In genomic region chr3:28699601-28700000, GRCm38 (mm10) we compare ENCODE assay signal across 28 mouse cellular contexts. TPM values are rescaled to one million over a fixed set of nuclear protein-coding genes. Genes with fewer than 3 reads are reported as not detected.
DNase-seq lines count a peak whose midpoint lies in the region; ATAC-seq lines count a peak whose summit lies in the region.
"Had no signal": no experiment of that assay in that cellular context is flagged by ENCODE, and none has a peak within 500 bp of the region (broad histone marks: within the 10 kb centered on the region; RNA-seq: fewer than 3 reads in every experiment).

No protein-coding gene starts in this region.

- no peak overlapping the region for H3K4me3 ChIP-seq in kidney, embryonic 15.5 days (replicated peaks)
- peak overlapping the region; percentile 38 for H3K4me3 ChIP-seq in liver, embryonic 16.5 days (ENCODE audit: low read depth, low read length)
- no peak overlapping the region for H3K4me3 ChIP-seq in forebrain, embryonic 12.5 days (replicated peaks)
- H3K4me3 ChIP-seq: embryonic facial prominence, embryonic 12.5 days; forebrain, embryonic 15.5 days; heart, embryonic 13.5 days; limb, embryonic 13.5 days; lung, embryonic 15.5 days; neural tube, embryonic 12.5 days had no signal

- no peak for ATAC-seq in kidney, embryonic 15.5 days (replicated peaks; ENCODE audit: low FRiP score)
- ATAC-seq in liver, embryonic 16.5 days (ENCODE audit: low read depth) = 0 out of 2 replicates have a peak, but pooled peaks have one; percentile 15
- no peak for ATAC-seq in forebrain, embryonic 12.5 days (ENCODE audit: low FRiP score)
- ATAC-seq: forebrain, embryonic 15.5 days; hindbrain, postnatal 0 days had no signal

- no peak overlapping the region for H3K4me2 ChIP-seq in kidney, embryonic 15.5 days
- H3K4me2 ChIP-seq in liver, embryonic 16.5 days (ENCODE audit: low read depth, low read length) = peak overlapping the region; percentile 37
- no peak overlapping the region for H3K4me2 ChIP-seq in forebrain, embryonic 12.5 days
- H3K4me2 ChIP-seq: embryonic facial prominence, embryonic 12.5 days; forebrain, embryonic 15.5 days; heart, embryonic 13.5 days; limb, embryonic 13.5 days; lung, embryonic 15.5 days; neural tube, embryonic 12.5 days had no signal

- DNase-seq in kidney, adult 11 months = peak; percentile 40
- DNase-seq in kidney, adult 9 months = peak; percentile 69
- peak; percentile 54 to 57 for DNase-seq in kidney, postnatal 36 days
- no peak for DNase-seq in cerebellum, adult 9-10 months
- no peak for DNase-seq in heart, adult 9 months (ENCODE audit: low spot score in 2 of 2)
- DNase-seq: adrenal gland, adult 2 months; cerebellum, adult 11-12 months; cerebellum, postnatal 14 days; gastrocnemius, postnatal 14 days; heart, adult 18-20 months; heart, postnatal 14 days; layer of hippocampus, adult 9-11 months; lung, postnatal 4 days; midbrain, embryonic 14.5 days; right cerebral cortex, postnatal 25 days; thymus, postnatal 25 days had no signal

- no peaks in the 10 kb centered on the region for H3K9me3 ChIP-seq in kidney, embryonic 15.5 days (replicated peaks)
- no peaks in the 10 kb centered on the region for H3K9me3 ChIP-seq in liver, embryonic 16.5 days (replicated peaks; ENCODE audit: control insufficient read depth, low read length)
- no peaks in the 10 kb centered on the region for H3K9me3 ChIP-seq in forebrain, embryonic 12.5 days
- H3K9me3 ChIP-seq: embryonic facial prominence, embryonic 12.5 days; forebrain, embryonic 15.5 days; G1E; heart, embryonic 13.5 days; limb, embryonic 13.5 days; lung, embryonic 15.5 days; neural tube, embryonic 12.5 days had no signal

- H3K9ac ChIP-seq in kidney, embryonic 15.5 days = no peak overlapping the region
- no peak overlapping the region for H3K9ac ChIP-seq in liver, embryonic 16.5 days (ENCODE audit: low read depth, low read length)
- H3K9ac ChIP-seq in forebrain, embryonic 12.5 days = no peak overlapping the region
- H3K9ac ChIP-seq: embryonic facial prominence, embryonic 12.5 days; forebrain, embryonic 15.5 days; heart, embryonic 13.5 days; limb, embryonic 13.5 days; lung, embryonic 15.5 days; neural tube, embryonic 12.5 days had no signal

- WGBS in kidney, embryonic 15.5 days = 62% methylated on average over 4 of the region's 4 CpGs
- WGBS in liver, embryonic 16.5 days (ENCODE audit: insufficient replicate concordance) = 47% methylated on average over 4 of the region's 4 CpGs
- 81% methylated on average over 4 of the region's 4 CpGs for WGBS in forebrain, embryonic 12.5 days

- no peaks in the 10 kb centered on the region for H3K4me1 ChIP-seq in kidney, embryonic 15.5 days
- no peaks in the 10 kb centered on the region for H3K4me1 ChIP-seq in liver, embryonic 16.5 days (ENCODE audit: control insufficient read depth, low read depth, low read length)
- no peaks in the 10 kb centered on the region; the same call in 1 of the 2 replicates for H3K4me1 ChIP-seq in forebrain, embryonic 12.5 days
- H3K4me1 ChIP-seq: embryonic facial prominence, embryonic 12.5 days; heart, embryonic 13.5 days; limb, embryonic 13.5 days; lung, embryonic 15.5 days; neural tube, embryonic 12.5 days had no signal

- H3K27me3 ChIP-seq in kidney, embryonic 15.5 days = no peaks in the 10 kb centered on the region
- no peaks in the 10 kb centered on the region for H3K27me3 ChIP-seq in liver, embryonic 16.5 days (ENCODE audit: control insufficient read depth, insufficient read depth, low read depth, low read length)
- no peaks in the 10 kb centered on the region for H3K27me3 ChIP-seq in forebrain, embryonic 12.5 days
- H3K27me3 ChIP-seq: CH12.LX; embryonic facial prominence, embryonic 12.5 days; forebrain, embryonic 15.5 days; heart, embryonic 13.5 days; limb, embryonic 13.5 days; lung, embryonic 15.5 days; neural tube, embryonic 12.5 days had no signal

- no peak overlapping the region for H3K27ac ChIP-seq in kidney, embryonic 15.5 days
- no peak overlapping the region; the same call in 1 of the 2 replicates for H3K27ac ChIP-seq in liver, embryonic 16.5 days (ENCODE audit: low read length)
- H3K27ac ChIP-seq in forebrain, embryonic 12.5 days = no peak overlapping the region
- H3K27ac ChIP-seq: embryonic facial prominence, embryonic 12.5 days; forebrain, embryonic 15.5 days; heart, embryonic 13.5 days; hindbrain, postnatal 0 days; limb, embryonic 13.5 days; lung, embryonic 15.5 days; neural tube, embryonic 12.5 days had no signal

- no peaks in the 10 kb centered on the region for H3K36me3 ChIP-seq in kidney, embryonic 15.5 days
- no peaks in the 10 kb centered on the region for H3K36me3 ChIP-seq in liver, embryonic 16.5 days (ENCODE audit: control insufficient read depth, insufficient read depth)
- H3K36me3 ChIP-seq in forebrain, embryonic 12.5 days (replicated peaks) = no peaks in the 10 kb centered on the region
- H3K36me3 ChIP-seq: embryonic facial prominence, embryonic 12.5 days; forebrain, embryonic 15.5 days; G1E; heart, embryonic 13.5 days; limb, embryonic 13.5 days; lung, embryonic 15.5 days; neural tube, embryonic 12.5 days had no signal

RNA-seq across cellular contexts. Expression of gene Slc2a2, which starts 1.9 kb away (rescaled TPM):
- polyA plus RNA-seq in kidney, embryonic 15.5 days (2015; fragmentation: Nextera tagmentation; extraction: Ambion mirVana) = 16.8 and 18.8 TPM in 2 replicates
- polyA plus RNA-seq in liver, embryonic 16.5 days (2015; fragmentation: Nextera tagmentation; extraction: Ambion mirVana) = 48.4 and 49.4 TPM in 2 replicates
- polyA plus RNA-seq in forebrain, embryonic 12.5 days (2016; fragmentation: Nextera tagmentation; extraction: Ambion mirVana) = not detected in 2 replicates
- polyA plus RNA-seq: midbrain, embryonic 14.5 days had no signal

Comparison
In these comparisons a context has a peak if more than half of its experiments do, and no peak if none do; other contexts are left out.
1. DNase-seq: peak in kidney, adult 11 months (single experiment), kidney, adult 9 months (single experiment) and kidney, postnatal 36 days (2 of 2); none in cerebellum, adult 9-10 months (single experiment) and heart, adult 9 months (0 of 2).
2. RNA of gene Slc2a2, which starts 1.9 kb away (polyA plus RNA-seq): 48.4 to 49.4 TPM in liver, embryonic 16.5 days and 16.8 to 18.8 TPM in kidney, embryonic 15.5 days; not detected in forebrain, embryonic 12.5 days; every median in the first group is over 10 times any median in the second.